8 mouse cellular contexts compared by ENCODE assay signal in genomic region chr17:83215529-83216244, GRCm38 (mm10). TPM values are rescaled to one million over a fixed set of nuclear protein-coding genes. Genes with fewer than 3 reads are reported as not detected.
DNase-seq lines count a peak whose midpoint lies in the region; ATAC-seq and TF ChIP-seq lines count a peak whose summit lies in the region.

No protein-coding gene starts in this region.

- peak; percentile 69 for DNase-seq in embryo, embryonic 11 days
- DNase-seq in embryo, embryonic 10 days (ENCODE audit: low spot score) = no peak
- no peak for DNase-seq in CH12.LX (ENCODE audit: extremely low read depth)
- peak; percentile 22 for DNase-seq in cerebellum, adult 9-10 months
- DNase-seq in layer of hippocampus, postnatal 25 days (ENCODE audit: extremely low spot score in 1 of 2, low spot score in 1 of 2) = peak; percentile 37 to 50
- DNase-seq in midbrain, embryonic 11.5 days (ENCODE audit: low spot score, missing footprints) = peak; percentile 96
- DNase-seq in testis, postnatal 10 days (ENCODE audit: low spot score) = peak; percentile 64

- TF ChIP-seq RAD21 in CH12.LX (IDR thresholded peaks at IDR 0.05; ENCODE audit: low read depth, low read length) = no peak

- ATAC-seq in heart, embryonic 14.5 days (ENCODE audit: insufficient number of reproducible peaks, insufficient read depth, low FRiP score, low read depth) = no peak
- peak; percentile 38 for ATAC-seq in midbrain, embryonic 11.5 days (ENCODE audit: low FRiP score)

- peak overlapping the region in 2 of 3 experiments; percentile 67 to 72 for H3K4me3 ChIP-seq in CH12.LX (replicated peaks in 1 of 3; ENCODE audit: low read depth in 2 of 3, low read length in 2 of 3, poor library complexity in 1 of 3)
- H3K4me3 ChIP-seq in heart, embryonic 14.5 days (ENCODE audit: control insufficient read depth in 1 of 2, insufficient read depth in 1 of 2, low read depth in 1 of 2, low read length in 2 of 2) = peak overlapping the region; percentile 90 to 95
- H3K4me3 ChIP-seq in midbrain, embryonic 11.5 days (ENCODE audit: low read depth, low read length) = peak overlapping the region; percentile 59

- H3K27ac ChIP-seq in CH12.LX (ENCODE audit: insufficient read depth, low read depth) = no peak overlapping the region
- peak overlapping the region; percentile 77 to 99 for H3K27ac ChIP-seq in heart, embryonic 14.5 days (replicated peaks in 1 of 2; ENCODE audit: control insufficient read depth in 1 of 2, insufficient read depth in 1 of 2, low read depth in 2 of 2, low read length in 2 of 2)
- no peak overlapping the region; the same call in 1 of the 2 replicates for H3K27ac ChIP-seq in midbrain, embryonic 11.5 days (ENCODE audit: low read depth, low read length)

- WGBS in heart, embryonic 14.5 days = under 1% methylated on average over 66 of the region's 80 CpGs
- WGBS in midbrain, embryonic 11.5 days = under 1% methylated on average over 63 of the region's 80 CpGs

- H3K9ac ChIP-seq in CH12.LX (ENCODE audit: insufficient read depth, low read depth) = peak overlapping the region; percentile 80; the same call in 1 of the 2 replicates
- peak overlapping the region; percentile 99 for H3K9ac ChIP-seq in heart, embryonic 14.5 days (ENCODE audit: low read length)
- H3K9ac ChIP-seq in midbrain, embryonic 11.5 days (ENCODE audit: low read length) = peak overlapping the region; percentile 76

- dilution Hi-C loops in CH12.LX (cut with MboI; ENCODE audit: extremely low pct_ligation_motif_present, extremely low pct_unique_long_range_greater_than_20kb, low sequenced_read_pairs) = no loop called here

- no peak for TF ChIP-seq CTCF in CH12.LX (conservative IDR thresholded peaks at IDR 0.05 in 1 of 2, IDR thresholded peaks at IDR 0.05 in 1 of 2; ENCODE audit: low read depth in 2 of 2, low read length in 2 of 2)

- no peaks in the 10 kb centered on the region for H3K79me2 ChIP-seq in CH12.LX (replicated peaks; ENCODE audit: control insufficient read depth, extremely low read depth, insufficient read depth, poor library complexity, severe bottlenecking)

- no peak for TF ChIP-seq EP300 in CH12.LX (IDR thresholded peaks at IDR 0.05; ENCODE audit: low read length)

- in situ Hi-C loops in CH12.LX (cut with MboI; ENCODE audit: low pct_ligation_motif_present, low pct_unique_long_range_greater_than_20kb, low sequenced_read_pairs) = no loop called here

- no peak for TF ChIP-seq POLR2A in CH12.LX (IDR thresholded peaks at IDR 0.05; ENCODE audit: low read depth, low read length)

- no peaks in the 10 kb centered on the region for H3K9me3 ChIP-seq in CH12.LX (replicated peaks; ENCODE audit: low read length)
- H3K9me3 ChIP-seq in heart, embryonic 14.5 days (ENCODE audit: control insufficient read depth, low read length) = no peaks in the 10 kb centered on the region
- no peaks in the 10 kb centered on the region for H3K9me3 ChIP-seq in midbrain, embryonic 11.5 days (ENCODE audit: control insufficient read depth, low read length)

- H3K36me3 ChIP-seq in CH12.LX (replicated peaks in 1 of 2; ENCODE audit: control insufficient read depth in 1 of 2, insufficient read depth in 1 of 2, low read length in 1 of 2) = no peaks in the 10 kb centered on the region
- peaks cover 12% of the 10 kb centered on the region for H3K36me3 ChIP-seq in heart, embryonic 14.5 days (ENCODE audit: control insufficient read depth, insufficient read depth, low read length)
- no peaks in the 10 kb centered on the region for H3K36me3 ChIP-seq in midbrain, embryonic 11.5 days (ENCODE audit: control insufficient read depth, insufficient read depth, low read length)

- peak overlapping the region; percentile 96 for H3K4me2 ChIP-seq in CH12.LX (ENCODE audit: insufficient read depth, low read depth, poor library complexity, severe bottlenecking)
- H3K4me2 ChIP-seq in heart, embryonic 14.5 days (ENCODE audit: low read length) = peak overlapping the region; percentile 95
- peak overlapping the region; percentile 88 for H3K4me2 ChIP-seq in midbrain, embryonic 11.5 days

- peaks cover 6 to 30% of the 10 kb centered on the region in 2 experiments for H3K4me1 ChIP-seq in CH12.LX (ENCODE audit: control insufficient read depth in 1 of 2, insufficient read depth in 2 of 2)
- peaks cover 36 to 50% of the 10 kb centered on the region in 2 experiments for H3K4me1 ChIP-seq in heart, embryonic 14.5 days (ENCODE audit: control insufficient read depth in 2 of 2, insufficient read depth in 2 of 2, low read length in 2 of 2)
- peaks cover 9% of the 10 kb centered on the region for H3K4me1 ChIP-seq in midbrain, embryonic 11.5 days (ENCODE audit: control insufficient read depth, insufficient read depth, low read length)

- H3K27me3 ChIP-seq in CH12.LX (replicated peaks) = no peaks in the 10 kb centered on the region
- no peaks in the 10 kb centered on the region for H3K27me3 ChIP-seq in heart, embryonic 14.5 days (ENCODE audit: control insufficient read depth, insufficient read depth, low read length)
- H3K27me3 ChIP-seq in midbrain, embryonic 11.5 days (ENCODE audit: control insufficient read depth, insufficient read depth, low read length) = peaks cover 84% of the 10 kb centered on the region

TF ChIP-seq in CH12.LX, 34 proteins besides CTCF, POLR2A, EP300 and RAD21:
- TF ChIP-seq IRF4 (IDR thresholded peaks at IDR 0.05; ENCODE audit: low read depth, low read length) = no peak
- TF ChIP-seq SIN3A (IDR thresholded peaks at IDR 0.05; ENCODE audit: low read length) = no peak
- TF ChIP-seq USF1 (IDR thresholded peaks at IDR 0.05; ENCODE audit: low read depth, low read length) = no peak
TF ChIP-seq in CH12.LX: peak in this region for 0.

RNA-seq across cellular contexts. Expression of gene Pkdcc, which starts 0.6 kb away (rescaled TPM):
- total RNA-seq in CH12.LX (2012; rRNA removed) = 1.5 and 3.7 TPM in 2 replicates
- 3.3 and 4.3 TPM in 2 replicates for total RNA-seq in CH12.LX (2014; rRNA removed)
- 2.8 and 4.2 TPM in 2 replicates for polyA plus RNA-seq in CH12.LX (2012; ENCODE audit: insufficient read length, low read depth)
- polyA plus RNA-seq in heart, embryonic 14.5 days (2014; fragmentation: Nextera tagmentation; extraction: Ambion mirVana) = 12.5 and 20.2 TPM in 2 replicates
- total RNA-seq in layer of hippocampus, postnatal 25 days (2021) = 10 to 100 TPM; 18.3 to 20.1 TPM
- 5.0 and 5.5 TPM in 2 replicates for polyA plus RNA-seq in midbrain, embryonic 11.5 days (2014; fragmentation: Nextera tagmentation; extraction: Ambion mirVana)

Comparison
In these comparisons a context has a peak if more than half of its experiments do, and no peak if none do; other contexts are left out.
1. DNase-seq: peak in embryo, embryonic 11 days (single experiment), cerebellum, adult 9-10 months (single experiment), layer of hippocampus, postnatal 25 days (2 of 2), midbrain, embryonic 11.5 days (single experiment) and testis, postnatal 10 days (single experiment); none in embryo, embryonic 10 days (single experiment) and CH12.LX (single experiment).
2. H3K27ac ChIP-seq: peak in heart, embryonic 14.5 days (2 of 2); none in CH12.LX (single experiment) and midbrain, embryonic 11.5 days (single experiment).
3. Peak in every context shown above with its lines, with median percentiles within 50 percentile points of each other: H3K4me2 ChIP-seq, H3K4me3 ChIP-seq and H3K9ac ChIP-seq.